Mouse (Mus musculus): ENCODE data around the gene Tacc3.

DNA sequence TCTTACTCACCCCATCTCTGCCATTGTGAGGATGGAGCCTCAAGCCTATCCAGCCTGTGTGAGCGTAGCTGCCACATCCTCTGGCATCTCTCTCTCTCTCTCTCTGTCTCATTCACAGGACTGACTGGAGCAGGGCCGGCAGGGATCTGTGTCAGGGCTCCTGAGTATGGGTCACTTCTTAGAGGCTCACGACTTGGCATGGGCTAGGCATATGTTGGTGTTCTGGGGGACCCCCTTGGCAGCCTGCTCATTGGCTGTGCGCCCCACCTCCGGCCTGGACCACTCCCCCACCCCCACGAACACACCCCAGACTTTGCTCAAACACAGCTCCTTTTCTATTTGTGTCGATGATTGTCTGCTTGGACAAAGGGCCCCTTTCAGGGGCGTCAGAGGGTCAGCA is 46.1 kb downstream of the Tacc3 start:
- TF ChIP-seq CTCF (IDR thresholded peaks at IDR 0.05; ENCODE audit: low read depth) (no peak), EP300 (IDR thresholded peaks at IDR 0.05; ENCODE audit: low read depth) (no peak)

Data from liver, embryonic 14.5 days (tissue).